Mouse (Mus musculus) heart, adult 9 months (tissue): ENCODE measurements around the gene Med1.

Experiments
- DNase-seq, 2 experiments: peaks; one replicate each; pipeline ENCODE4 v3.0.0; 2022; ENCODE audit warnings: low spot score in 2 of 2

The Med1 gene

GRCm38 (mm10) chr11:98149304-98149750 is 43.8 kb downstream of the Med1 start:
- DNase-seq: peak; percentile 91 to 93

- DNase-seq: peak; percentile 24 to 45
Measured at GRCm38 (mm10) chr11:98148551-98149301, 44.4 kb downstream of the Med1 start.

GRCm38 (mm10) chr11:98145856-98146255 is 47.2 kb downstream of the Med1 start:
- no peak for DNase-seq

GRCm38 (mm10) chr11:98142545-98142944 is 50.5 kb downstream of the Med1 start:
- DNase-seq: no peak

- no peak for DNase-seq
Measured at GRCm38 (mm10) chr11:98138894-98139293, 54.2 kb downstream of the Med1 start.

- no peak for DNase-seq
Measured at GRCm38 (mm10) chr11:98137836-98138235, 55.3 kb downstream of the Med1 start.

GRCm38 (mm10) chr11:98134951-98135350 is 58.1 kb downstream of the Med1 start:
- DNase-seq: no peak

- no peak for DNase-seq
Measured at GRCm38 (mm10) chr11:98123424-98123823, 69.7 kb downstream of the Med1 start.

- DNase-seq: peak; percentile 14 to 62
Measured at GRCm38 (mm10) chr11:98114363-98114762, 78.7 kb downstream of the Med1 start.

GRCm38 (mm10) chr11:98113504-98113903 is 79.6 kb downstream of the Med1 start:
- peak in 1 of 2 experiments; percentile 13 for DNase-seq

GRCm38 (mm10) chr11:98109706-98110105 is 83.4 kb downstream of the Med1 start:
- no peak for DNase-seq
